Mouse (Mus musculus) liver, embryonic 14.5 days (tissue): ENCODE data around the gene Pkdcc.

ENCODE experiments used
- CTCF ChIP-seq: IDR thresholded peaks from 2 replicates; pipeline ENCODE4 v1.5.1; 2016; ENCODE audit warnings: antibody characterized with exemption, low read depth, control low read depth
- EP300 ChIP-seq: IDR thresholded peaks from 2 replicates; pipeline ENCODE4 v1.6.1; 2016; ENCODE audit warnings: antibody characterized with exemption, low read depth

DNA sequence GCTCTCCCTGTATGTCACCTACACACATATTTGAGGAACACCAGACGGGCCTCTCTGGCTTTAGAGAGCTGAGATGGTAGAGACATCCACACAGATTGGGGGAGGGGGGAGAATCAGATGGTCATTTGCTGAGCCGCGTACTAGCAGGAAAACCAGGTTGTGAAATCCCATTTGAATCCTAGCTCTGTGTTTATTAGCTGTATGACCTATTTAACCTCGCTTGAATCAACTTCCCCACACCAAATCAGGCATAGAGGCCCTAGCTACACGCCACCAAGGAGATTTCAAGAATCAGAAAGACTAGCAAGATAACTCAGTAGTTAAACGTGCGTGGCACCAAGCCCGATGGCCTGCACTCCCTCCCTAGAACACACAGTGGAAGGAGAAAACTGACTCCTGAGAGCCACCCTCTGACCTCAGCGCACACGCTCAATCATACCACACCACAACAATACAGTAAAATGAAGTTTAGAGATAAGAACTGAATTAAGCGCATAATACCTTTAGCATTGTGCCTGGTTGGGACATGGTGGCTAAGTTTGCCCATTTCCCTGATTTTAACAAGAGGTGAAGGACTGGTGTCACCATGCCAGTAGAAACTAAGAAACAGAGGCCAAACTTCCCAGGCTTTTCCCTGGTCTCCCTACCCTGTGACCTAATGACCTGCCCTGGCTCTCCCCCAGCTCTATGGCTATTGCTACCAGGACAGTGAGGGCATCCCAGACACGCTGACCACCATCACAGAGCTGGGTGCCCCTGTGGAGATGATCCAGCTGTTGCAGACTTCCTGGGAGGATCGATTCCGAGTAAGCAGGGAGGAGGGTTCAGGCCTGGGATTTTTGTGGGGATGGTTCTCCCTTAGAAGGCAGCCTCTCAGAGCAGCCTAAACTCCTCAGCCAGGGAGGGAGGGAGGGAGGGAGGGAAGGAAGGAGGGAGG lies 4.5 kb downstream of the Pkdcc start:
- TF ChIP-seq CTCF (no peak), EP300 (no peak)
